Mouse (Mus musculus) kidney, adult 10 weeks (tissue): ENCODE data around the gene Sin3b. TPM values are rescaled to one million over a fixed set of nuclear protein-coding genes. Genes with fewer than 3 reads are reported as not detected.

ENCODE experiments used
- polyA plus RNA-seq: library from polyadenylated mRNA; stranded (reverse); fragments of 350-450 nt; fragmentation: Illumina TruSeq; extraction: RNeasy Lipid Tissue Mini Kit (QIAGEN cat#74804); gene quantifications from one replicate; pipeline ENCODE4 v1.2.3, GENCODE M21; 2014; ENCODE audit warnings: low read depth, low replicate concordance

Sin3b gene
- polyA plus RNA-seq = 6.0 TPM

DNA sequence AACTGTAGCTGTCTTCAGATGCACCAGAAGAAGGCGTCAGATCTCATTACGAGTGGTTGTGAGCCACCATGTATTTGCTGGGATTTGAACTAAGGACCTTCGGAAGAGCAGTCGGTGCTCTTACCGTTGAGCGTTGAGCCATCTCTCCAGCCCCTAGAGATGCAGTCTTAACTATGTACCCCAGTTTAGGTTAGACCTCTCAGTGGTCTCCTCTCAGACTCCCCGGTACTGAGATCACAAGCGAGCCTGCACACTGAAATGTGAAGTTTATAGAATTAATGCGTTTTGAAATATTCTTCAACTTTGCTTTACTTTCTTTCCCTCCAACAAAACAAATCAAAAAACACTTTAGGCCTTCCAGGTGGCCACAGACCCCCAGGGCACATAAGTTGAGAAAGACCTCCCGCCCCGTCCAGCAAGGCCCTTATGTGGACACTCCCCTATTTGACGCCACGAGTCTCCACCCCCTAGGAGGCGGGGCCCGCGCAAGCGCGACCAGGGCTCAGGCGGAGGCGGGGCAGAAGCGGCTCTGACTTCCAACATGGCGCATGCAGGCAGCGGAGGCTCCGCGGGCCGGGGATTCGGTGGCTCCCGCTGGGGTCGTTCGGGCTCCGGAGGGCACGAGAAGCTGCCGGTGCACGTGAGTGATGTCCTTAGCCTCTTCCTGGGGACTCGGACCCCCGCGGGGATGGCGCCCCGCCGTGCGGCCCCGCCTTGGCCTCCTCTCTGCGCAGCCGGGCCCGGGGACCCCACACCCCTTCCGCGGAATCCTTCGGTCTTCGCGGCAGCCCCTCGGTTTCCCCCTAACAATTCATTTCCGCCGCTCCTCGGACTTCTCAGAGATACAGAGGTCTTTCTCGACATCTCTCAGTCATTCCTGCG is at the start of gene Sin3b:
Gene Sin3b (plus strand): TSS at position 517 of the 882 bp plus-strand sequence.

DNA sequence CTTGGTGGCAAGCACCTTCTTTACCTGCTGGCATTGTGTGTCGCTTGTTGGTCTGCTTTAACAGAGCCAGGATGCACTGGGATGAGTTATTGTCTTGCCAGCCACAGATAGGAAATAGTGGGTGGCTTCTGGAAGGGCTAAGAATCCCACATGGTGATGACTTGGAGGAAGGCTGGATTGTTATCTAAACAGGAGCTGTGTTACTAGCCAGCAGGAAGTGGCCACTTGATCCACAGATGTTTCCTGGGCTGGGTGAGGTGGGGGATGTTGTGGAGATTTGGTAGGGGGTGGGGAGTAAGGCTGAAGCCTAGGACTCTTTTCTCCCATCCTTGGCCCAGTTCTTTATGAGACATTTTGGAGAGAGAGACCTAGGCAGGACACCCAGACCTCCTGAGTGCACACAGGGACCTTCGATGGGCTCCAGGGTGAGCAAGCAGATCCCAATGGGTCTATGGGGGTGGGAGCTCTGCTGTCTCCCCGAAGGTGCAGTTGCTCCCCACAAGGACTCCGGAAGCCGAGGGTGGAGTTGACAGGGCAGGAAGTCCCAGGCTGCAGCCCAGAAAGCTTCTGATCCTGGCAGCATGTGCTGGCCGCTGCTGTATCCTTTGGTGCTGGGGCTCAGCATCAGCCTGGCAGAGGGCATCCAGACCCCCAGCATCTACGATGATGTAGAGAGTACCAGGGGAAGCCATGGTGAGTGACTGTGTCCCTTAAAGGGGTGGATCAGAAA is 38.4 kb downstream of the Sin3b start, which contains the start of gene F2rl3:
Gene F2rl3 (plus strand): TSS at position 559 of the 730 bp plus-strand sequence.

Other genes starting within 250 kb of the Sin3b start
- 3.9 TPM for gene Cherp, start 248.1 kb upstream of the Sin3b start, polyA plus RNA-seq
- gene Slc35e1, start 230.7 kb upstream of the Sin3b start, polyA plus RNA-seq = 24.7 TPM
- gene Med26, start 175.0 kb upstream of the Sin3b start, polyA plus RNA-seq = 1.0 TPM
- 58.6 TPM for gene Smim7, start 152.2 kb upstream of the Sin3b start, polyA plus RNA-seq
- gene Tmem38a, start 151.2 kb upstream of the Sin3b start, polyA plus RNA-seq = 2.9 TPM
- not detected for gene Nwd1, start 76.6 kb upstream of the Sin3b start, polyA plus RNA-seq
- not detected for gene F2rl3, start 38.6 kb downstream of the Sin3b start, polyA plus RNA-seq